Comparison of ENCODE assay signal across 29 mouse cellular contexts in the genomic region with DNA sequence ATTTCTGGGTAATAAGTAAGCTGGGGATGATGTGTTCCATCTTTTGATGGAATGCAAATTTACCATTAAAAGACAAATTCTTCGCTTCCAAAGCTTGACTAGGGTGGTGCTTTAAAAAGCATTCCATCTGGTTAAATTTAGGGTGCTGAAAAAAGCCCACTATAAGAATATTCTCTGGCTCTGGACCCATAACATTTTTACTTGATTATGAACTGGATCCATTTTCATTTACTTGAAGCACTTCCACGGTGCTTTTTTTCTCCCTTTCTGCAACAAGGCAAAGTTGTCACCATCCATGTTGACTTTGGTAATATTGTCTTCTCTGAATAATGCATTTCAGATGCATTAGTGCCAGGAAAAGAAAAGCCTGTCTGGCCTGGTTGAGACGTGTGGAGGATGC. TPM values are rescaled to one million over a fixed set of nuclear protein-coding genes. Genes with fewer than 3 reads are reported as not detected.
DNase-seq lines count a peak whose midpoint lies in the region; ATAC-seq lines count a peak whose summit lies in the region.
"Had no signal": no experiment of that assay in that cellular context is flagged by ENCODE, and none has a peak within 500 bp of the region (broad histone marks: within the 10 kb centered on the region; RNA-seq: fewer than 3 reads in every experiment).

No protein-coding gene starts in this region.

- H3K9ac ChIP-seq in embryonic facial prominence, embryonic 15.5 days, result no peak overlapping the region
- H3K9ac ChIP-seq in kidney, embryonic 15.5 days, result no peak overlapping the region
- H3K9ac ChIP-seq: embryonic facial prominence, embryonic 12.5 days; forebrain, embryonic 15.5 days; heart, embryonic 12.5 days; heart, embryonic 15.5 days; hindbrain, embryonic 13.5 days; intestine, embryonic 15.5 days had no signal

- H3K27me3 ChIP-seq in embryonic facial prominence, embryonic 15.5 days, result no peaks in the 10 kb centered on the region
- H3K27me3 ChIP-seq in kidney, embryonic 15.5 days, result no peaks in the 10 kb centered on the region
- H3K27me3 ChIP-seq: embryonic facial prominence, embryonic 12.5 days; forebrain, embryonic 15.5 days; heart, embryonic 12.5 days; heart, embryonic 15.5 days; hindbrain, embryonic 13.5 days; intestine, embryonic 15.5 days had no signal

- 34% methylated on average over 3 of the region's 3 CpGs for WGBS in embryonic facial prominence, embryonic 15.5 days
- 77% methylated on average over 3 of the region's 3 CpGs for WGBS in kidney, embryonic 15.5 days

- no peak overlapping the region for H3K4me2 ChIP-seq in embryonic facial prominence, embryonic 15.5 days (replicated peaks)
- H3K4me2 ChIP-seq in kidney, embryonic 15.5 days, result no peak overlapping the region
- H3K4me2 ChIP-seq: embryonic facial prominence, embryonic 12.5 days; forebrain, embryonic 15.5 days; heart, embryonic 12.5 days; heart, embryonic 15.5 days; hindbrain, embryonic 13.5 days; intestine, embryonic 15.5 days had no signal

- no peaks in the 10 kb centered on the region for H3K9me3 ChIP-seq in embryonic facial prominence, embryonic 15.5 days (replicated peaks)
- H3K9me3 ChIP-seq in kidney, embryonic 15.5 days (replicated peaks), result no peaks in the 10 kb centered on the region
- H3K9me3 ChIP-seq: embryonic facial prominence, embryonic 12.5 days; forebrain, embryonic 15.5 days; heart, embryonic 12.5 days; heart, embryonic 15.5 days; hindbrain, embryonic 10.5 days; hindbrain, embryonic 13.5 days; intestine, embryonic 15.5 days had no signal

- H3K36me3 ChIP-seq in embryonic facial prominence, embryonic 15.5 days, result no peaks in the 10 kb centered on the region
- H3K36me3 ChIP-seq in kidney, embryonic 15.5 days, result no peaks in the 10 kb centered on the region
- H3K36me3 ChIP-seq: embryonic facial prominence, embryonic 12.5 days; forebrain, embryonic 15.5 days; heart, embryonic 12.5 days; heart, embryonic 15.5 days; hindbrain, embryonic 10.5 days; hindbrain, embryonic 13.5 days; intestine, embryonic 15.5 days had no signal

- peak; percentile 94 for ATAC-seq in frontal cortex, adult (ENCODE audit: low TSS enrichment)
- 0 out of 2 replicates have a peak, but pooled peaks have one; percentile 19 for ATAC-seq in embryonic facial prominence, embryonic 15.5 days (ENCODE audit: insufficient number of reproducible peaks, low FRiP score, low TSS enrichment, low read depth)
- ATAC-seq in kidney, embryonic 15.5 days (replicated peaks; ENCODE audit: low FRiP score), result no peak
- ATAC-seq: CD4-positive, CD25-positive, alpha-beta regulatory T cell, adult 4 months; forebrain, embryonic 15.5 days; hindbrain, embryonic 16.5 days; intestine, embryonic 15.5 days had no signal

- H3K4me3 ChIP-seq in embryonic facial prominence, embryonic 15.5 days (replicated peaks), result no peak overlapping the region
- H3K4me3 ChIP-seq in kidney, embryonic 15.5 days (replicated peaks), result no peak overlapping the region
- H3K4me3 ChIP-seq: embryonic facial prominence, embryonic 12.5 days; forebrain, embryonic 15.5 days; heart, embryonic 12.5 days; heart, embryonic 15.5 days; hindbrain, embryonic 10.5 days; hindbrain, embryonic 13.5 days; intestine, embryonic 15.5 days had no signal

- H3K4me1 ChIP-seq in embryonic facial prominence, embryonic 15.5 days, result peaks cover 2% of the 10 kb centered on the region; the same call in 1 of the 2 replicates
- H3K4me1 ChIP-seq in kidney, embryonic 15.5 days, result no peaks in the 10 kb centered on the region
- H3K4me1 ChIP-seq: embryonic facial prominence, embryonic 12.5 days; forebrain, embryonic 15.5 days; heart, embryonic 12.5 days; heart, embryonic 15.5 days; hindbrain, embryonic 10.5 days; hindbrain, embryonic 13.5 days; intestine, embryonic 15.5 days had no signal

- no peak for DNase-seq in frontal cortex, postnatal 14 days (ENCODE audit: low spot score in 2 of 2)
- peak; percentile 2 for DNase-seq in right cerebral cortex, adult 18-20 months
- no peak for DNase-seq in right cerebral cortex, postnatal 25 days
- DNase-seq: adrenal gland, adult 2 months; adrenal gland, postnatal 14 days; cerebellum, adult 18-20 months; cerebellum, adult 9-10 months; cerebellum, postnatal 14 days; gastrocnemius, postnatal 25 days; heart, adult 18-20 months; heart, postnatal 10 days; heart, postnatal 36 days had no signal

- no peak overlapping the region for H3K27ac ChIP-seq in embryonic facial prominence, embryonic 15.5 days (replicated peaks)
- H3K27ac ChIP-seq in kidney, embryonic 15.5 days, result no peak overlapping the region
- H3K27ac ChIP-seq: embryonic facial prominence, embryonic 12.5 days; forebrain, embryonic 15.5 days; heart, embryonic 15.5 days; hindbrain, embryonic 10.5 days; hindbrain, embryonic 13.5 days; intestine, embryonic 15.5 days had no signal

RNA-seq across cellular contexts. Expression of a gene that starts 27.4 kb away (rescaled TPM):
- polyA plus RNA-seq in embryonic facial prominence, embryonic 15.5 days (2015; fragmentation: Nextera tagmentation; extraction: Ambion mirVana), result not detected in 2 replicates
- polyA plus RNA-seq in kidney, embryonic 15.5 days (2015; fragmentation: Nextera tagmentation; extraction: Ambion mirVana), result not detected in 2 replicates
- polyA plus RNA-seq: adrenal gland, adult 2 months; brain, embryonic 14.5 days; C2C12; CD4-positive, CD25-positive, alpha-beta regulatory T cell, adult 4 months; embryonic facial prominence, embryonic 12.5 days; forebrain, embryonic 11.5 days; forebrain, embryonic 15.5 days; frontal cortex, adult 2 months; gonadal fat pad, adult 2 months; heart, embryonic 12.5 days; heart, embryonic 15.5 days; hindbrain, embryonic 10.5 days; hindbrain, embryonic 13.5 days; hindbrain, embryonic 16.5 days; intestine, embryonic 15.5 days had no signal
